Mouse (Mus musculus) layer of hippocampus, adult 8-10 months (tissue): ENCODE data around the gene Bad. TPM values are rescaled to one million over a fixed set of nuclear protein-coding genes. Genes with fewer than 3 reads are reported as not detected.
"Not testable (repeated sequence)": the region's sequence is repeated elsewhere in the genome, so short reads cannot be mapped to it uniquely, and the experiment has no call there.

Experiments used
- DNase-seq, 2 experiments: peaks; one replicate each; pipeline ENCODE4 v3.0.0; 2022; ENCODE audit warnings: low spot score in 2 of 2
- total RNA-seq, 4 experiments: library from RNA; stranded (reverse); gene quantifications; 2 replicates each; pipeline ENCODE4 v1.2.4; 2022

The Bad gene
- total RNA-seq, result 10 to 100 TPM; 32.5 to 39.8 (median 37.3) TPM

- DNase-seq, result peak; percentile 85 to 93
These were observed at the start of gene Bad for GRCm38 (mm10) chr19:6941372-6942248. TSS of gene Bad (plus strand) at chr19:6941861.

GRCm38 (mm10) chr19:6892512-6892911, 49.1 kb upstream of the Bad start:
- DNase-seq, result no peak

DNA sequence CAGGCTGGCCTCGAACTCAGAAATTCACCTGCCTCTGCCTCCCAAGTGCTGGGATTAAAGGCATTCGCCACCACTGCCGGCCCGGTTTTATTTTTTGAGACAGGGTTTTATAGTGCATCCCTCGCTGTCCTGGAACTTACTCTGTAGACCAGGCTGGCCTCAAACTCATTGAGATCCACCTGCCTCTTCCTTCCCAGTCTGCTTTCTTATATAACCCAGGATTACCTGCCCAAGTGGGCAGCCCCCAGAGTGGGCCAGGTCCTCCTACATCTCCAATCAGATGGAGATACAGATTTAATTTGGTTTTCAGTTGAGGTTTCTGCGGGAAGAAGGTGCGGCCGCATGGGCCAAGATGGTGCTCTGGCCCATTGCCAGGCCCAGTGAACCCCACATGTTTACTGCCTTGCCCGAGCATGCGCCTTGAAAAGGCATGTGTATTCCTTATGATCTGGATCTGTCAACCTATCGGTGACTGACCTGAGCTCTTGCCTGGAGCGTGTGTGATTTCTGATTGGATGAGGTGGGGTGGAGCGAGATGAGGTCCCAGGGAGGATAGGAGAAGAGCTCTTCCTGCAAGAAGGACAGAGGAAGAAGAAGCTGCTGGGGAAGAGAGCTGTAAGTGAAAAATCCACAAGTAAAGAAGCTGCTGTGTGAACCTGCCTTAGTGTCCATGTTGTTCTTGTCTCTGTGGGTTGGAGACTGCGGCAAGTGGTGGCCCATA, 47.8 kb upstream of the Bad start:
- no peak for DNase-seq

GRCm38 (mm10) chr19:6895608-6896305, 45.9 kb upstream of the Bad start:
- not testable (repeated sequence) for DNase-seq

- DNase-seq, result no peak
These were observed 42.0 kb upstream of the Bad start for GRCm38 (mm10) chr19:6899641-6900040.

GRCm38 (mm10) chr19:6903031-6903430, 38.6 kb upstream of the Bad start:
- DNase-seq, result no peak

DNA sequence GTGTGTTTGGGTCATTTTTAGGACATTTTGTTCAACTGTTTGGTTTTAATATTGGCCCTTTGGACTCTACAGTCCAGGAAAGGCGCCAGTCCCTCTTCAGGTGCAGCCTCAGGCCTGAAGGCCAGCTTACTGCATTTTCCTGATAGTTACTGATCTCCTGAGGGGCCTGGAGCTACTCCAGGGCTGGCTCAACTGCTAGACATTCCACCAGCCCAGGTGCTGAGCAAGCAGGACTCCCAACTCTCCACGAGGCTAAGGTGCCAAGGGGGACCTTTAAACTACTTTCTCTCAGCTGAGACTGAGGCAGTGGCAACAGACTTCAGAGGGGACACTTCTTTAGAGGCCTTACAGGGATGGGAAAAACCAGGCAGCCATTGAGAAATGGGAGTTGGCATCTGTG, 36.8 kb upstream of the Bad start:
- no peak for DNase-seq

DNA sequence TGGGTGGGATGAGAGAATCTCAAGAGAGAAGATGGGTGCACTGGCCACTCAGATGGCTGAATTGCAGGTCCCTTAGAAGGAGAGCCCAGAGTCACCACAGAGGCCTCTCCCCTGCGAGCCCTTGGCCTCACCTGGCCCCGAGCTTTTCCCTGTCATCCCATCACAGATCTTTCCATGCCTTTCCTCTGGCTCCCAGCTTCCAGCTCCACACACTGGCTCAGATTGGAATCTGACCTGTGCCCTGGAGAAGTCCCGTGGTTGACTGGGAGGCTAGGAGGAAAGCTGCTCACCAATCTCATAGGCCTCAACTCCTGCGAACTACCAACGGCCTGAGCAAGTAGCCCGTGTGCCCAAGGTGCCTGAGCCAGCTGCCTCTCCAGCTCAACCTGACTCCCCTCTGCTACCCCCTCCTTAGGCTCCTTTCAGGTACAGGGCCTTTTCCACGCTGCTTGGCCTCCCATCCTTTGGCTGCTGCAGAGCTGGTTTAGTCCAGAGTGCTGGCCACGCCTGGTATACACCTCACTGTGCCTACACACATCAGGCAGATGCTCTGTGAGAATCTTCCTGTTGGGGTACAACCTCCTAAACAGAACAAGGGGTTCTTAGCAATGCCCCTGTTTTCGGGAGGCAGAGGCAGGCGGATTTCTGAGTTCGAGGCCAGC, 36.0 kb upstream of the Bad start:
- no peak for DNase-seq

DNA sequence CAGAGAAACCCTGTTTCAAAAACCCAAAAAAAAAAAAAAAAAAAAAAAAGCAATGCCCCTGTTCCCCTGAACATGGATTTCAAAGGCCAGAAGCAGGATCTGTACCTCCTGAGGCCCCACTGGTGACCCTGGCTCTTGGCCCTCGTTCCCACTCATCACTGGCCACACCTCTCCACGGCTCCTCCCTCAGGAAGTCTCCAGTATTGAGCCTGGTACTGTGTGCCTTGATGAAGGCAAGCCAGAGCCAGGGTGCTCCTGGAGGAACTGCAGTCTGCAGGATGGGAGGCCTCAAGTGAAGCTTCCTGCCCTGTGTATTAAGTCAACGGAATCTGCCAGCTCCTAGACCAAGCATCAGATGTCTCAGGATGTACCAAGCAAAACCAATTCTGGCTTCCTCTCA, 35.5 kb upstream of the Bad start:
- DNase-seq, result no peak

- no peak for DNase-seq
These were observed 34.6 kb upstream of the Bad start for GRCm38 (mm10) chr19:6907094-6907493.

DNA sequence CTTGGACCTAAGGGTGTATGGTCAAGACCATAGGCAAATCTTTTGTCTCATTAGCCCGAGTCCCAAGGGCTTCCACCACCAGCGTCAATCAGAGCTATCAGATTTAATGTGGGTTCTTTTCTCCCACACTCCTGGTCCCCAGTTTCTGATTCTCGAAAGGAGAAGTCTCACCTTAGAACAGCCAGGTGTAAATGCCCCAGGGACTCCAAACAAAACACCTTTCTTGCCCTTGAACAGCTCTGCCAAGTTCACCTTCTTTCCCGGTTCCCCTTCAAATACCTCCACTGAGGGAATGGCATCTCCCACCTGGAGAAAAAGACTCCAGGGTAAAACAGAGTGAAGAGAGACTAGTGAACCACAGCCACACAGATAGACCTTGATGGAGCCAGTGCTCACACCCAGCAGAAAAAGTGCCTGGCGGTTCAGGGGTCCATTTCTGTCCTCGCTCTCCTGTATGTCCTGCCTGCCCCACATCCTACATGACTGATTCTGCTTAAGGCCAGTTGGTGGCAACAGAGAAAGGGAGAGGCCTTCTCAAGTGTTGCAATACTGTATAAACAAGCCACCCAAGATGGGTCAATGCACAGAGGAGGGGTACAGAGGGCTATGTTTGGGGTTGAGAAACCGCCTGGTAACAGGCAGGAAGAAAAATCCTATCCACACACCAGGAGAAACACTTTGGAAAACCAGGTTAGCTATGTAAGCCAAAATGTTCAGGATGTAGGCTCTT, 33.7 kb upstream of the Bad start:
- no peak for DNase-seq

- no peak for DNase-seq
These were observed 32.6 kb upstream of the Bad start for GRCm38 (mm10) chr19:6909021-6909420.

DNA sequence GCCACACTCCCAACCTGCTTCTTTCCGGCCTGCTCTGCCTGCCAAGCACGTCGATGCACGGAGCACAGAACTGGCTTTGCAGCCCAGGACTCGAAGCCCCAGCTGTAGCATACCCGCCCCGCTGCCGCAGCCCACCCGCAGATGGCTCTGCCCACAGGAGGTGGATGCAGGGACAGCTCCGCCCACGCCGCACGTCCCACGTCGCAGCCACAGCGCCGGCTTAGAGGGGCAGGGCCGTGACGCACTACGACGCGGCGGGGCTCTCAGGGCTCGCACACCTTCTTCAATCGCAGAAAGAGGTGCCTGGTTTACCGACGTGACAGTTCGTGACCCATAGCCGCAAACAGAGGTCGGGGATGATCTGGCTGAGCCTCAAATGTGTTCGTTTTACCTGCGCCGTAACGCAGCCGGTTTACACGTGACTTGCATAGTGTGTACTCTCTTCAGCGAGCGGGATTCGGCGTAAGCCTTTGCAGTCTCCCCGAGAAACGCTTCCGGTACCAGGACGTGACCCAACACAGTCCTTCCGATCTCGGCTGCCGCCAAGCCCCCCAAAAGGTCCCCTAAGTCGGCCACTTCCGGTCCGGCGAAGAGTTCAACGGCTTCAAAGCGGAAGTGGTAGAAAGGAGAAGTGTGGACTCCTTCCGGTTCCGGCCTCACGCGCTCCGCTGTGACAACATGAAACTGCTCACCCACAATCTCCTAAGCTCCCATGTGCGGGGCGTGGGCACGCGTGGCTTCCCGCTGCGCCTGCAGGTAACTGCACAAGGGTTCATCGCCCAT, 32.0 kb upstream of the Bad start, which contains the start of the genes Trmt112 and Prdx5:
Gene Trmt112 (plus strand): TSS at position 192 of the 783 bp plus-strand sequence.
Gene Prdx5 (minus strand): TSS at position 600 of the 783 bp plus-strand sequence.
- DNase-seq, result peak; percentile 92 to 96

DNA sequence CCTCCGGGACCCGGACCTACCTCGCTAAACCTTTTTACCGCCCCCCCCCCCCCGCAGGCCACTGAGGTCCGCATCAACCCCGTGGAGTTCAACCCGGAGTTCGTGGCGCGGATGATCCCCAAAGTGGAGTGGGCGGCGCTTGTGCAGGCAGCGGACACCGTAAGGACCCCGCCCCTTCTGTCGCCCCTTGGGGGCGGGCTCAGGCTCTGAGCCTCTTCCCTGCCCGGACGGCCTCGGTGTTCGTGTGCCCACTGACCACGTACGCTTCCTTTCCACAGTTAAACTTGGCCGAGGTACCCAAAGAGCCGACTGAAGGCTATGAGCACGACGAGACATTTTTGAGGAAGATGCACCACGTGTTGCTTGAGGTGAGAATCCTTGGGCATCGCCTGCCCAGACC, 31.4 kb upstream of the Bad start:
- not testable (repeated sequence) for DNase-seq

DNA sequence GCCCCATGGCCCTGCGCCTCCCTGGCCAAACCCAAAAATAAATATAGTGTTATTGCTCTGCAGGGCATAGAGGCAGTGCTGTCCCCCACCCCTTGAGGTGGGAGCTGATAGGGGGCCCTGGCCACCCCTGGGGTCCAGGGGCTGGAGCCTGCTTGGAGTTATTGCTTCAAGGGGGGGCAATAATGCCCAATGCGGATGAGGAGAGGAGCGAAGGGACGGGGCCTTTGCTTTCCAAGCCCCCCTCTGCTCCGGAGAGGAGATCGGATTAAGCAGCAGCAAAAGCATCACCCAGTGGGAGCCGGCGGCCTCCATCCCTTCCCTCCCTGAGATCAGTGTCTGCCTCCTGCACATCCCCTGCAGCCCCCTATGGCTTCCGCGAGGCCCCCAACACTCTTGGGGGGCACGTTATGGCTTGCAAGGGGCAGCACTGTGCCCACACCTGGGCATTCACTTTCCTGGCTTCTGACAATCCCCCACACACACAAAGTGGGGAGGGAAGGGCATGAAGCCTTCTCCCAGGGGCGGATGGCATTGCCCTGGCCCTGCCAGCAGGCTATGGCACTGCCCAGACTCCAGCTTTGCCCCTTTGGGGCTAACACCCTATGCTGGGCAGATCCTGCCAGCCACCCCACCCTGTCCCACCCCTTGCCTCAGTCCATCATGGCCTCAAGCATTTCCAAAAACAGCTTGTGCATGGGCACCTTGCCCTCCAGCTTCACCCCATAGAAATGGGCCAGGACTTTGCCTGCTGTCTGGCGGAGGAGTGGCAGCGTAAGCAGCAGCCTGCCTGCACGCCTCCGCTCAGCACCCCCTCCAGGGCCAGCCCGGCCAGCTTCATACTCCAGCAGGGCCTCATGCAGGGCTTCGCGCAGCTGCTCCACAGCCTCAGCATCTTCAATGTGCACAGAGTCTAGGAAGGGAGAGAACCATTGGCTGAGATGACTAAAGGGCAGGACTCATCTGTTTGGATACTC, 30.3 kb upstream of the Bad start:
- DNase-seq, result no peak

- DNase-seq, result no peak
These were observed 29.3 kb upstream of the Bad start for GRCm38 (mm10) chr19:6912205-6912970.

- DNase-seq, result no peak
These were observed 28.6 kb upstream of the Bad start for GRCm38 (mm10) chr19:6913036-6913435.

GRCm38 (mm10) chr19:6913991-6914390, 27.7 kb upstream of the Bad start:
- DNase-seq, result no peak
